Mouse (Mus musculus) kidney, postnatal 14 days (tissue): ENCODE data around the gene Pdlim5.
A peak's percentile ranks its signal among the peaks of the same experiment; 100 is the strongest.
"Not testable (repeated sequence)": the region's sequence is repeated elsewhere in the genome, so short reads cannot be mapped to it uniquely, and the experiment has no call there.

ENCODE experiments used
- DNase-seq: peaks from one replicate; pipeline ENCODE4 v3.0.0; 2022; ENCODE audit warnings: mixed read lengths

Gene Pdlim5

DNA sequence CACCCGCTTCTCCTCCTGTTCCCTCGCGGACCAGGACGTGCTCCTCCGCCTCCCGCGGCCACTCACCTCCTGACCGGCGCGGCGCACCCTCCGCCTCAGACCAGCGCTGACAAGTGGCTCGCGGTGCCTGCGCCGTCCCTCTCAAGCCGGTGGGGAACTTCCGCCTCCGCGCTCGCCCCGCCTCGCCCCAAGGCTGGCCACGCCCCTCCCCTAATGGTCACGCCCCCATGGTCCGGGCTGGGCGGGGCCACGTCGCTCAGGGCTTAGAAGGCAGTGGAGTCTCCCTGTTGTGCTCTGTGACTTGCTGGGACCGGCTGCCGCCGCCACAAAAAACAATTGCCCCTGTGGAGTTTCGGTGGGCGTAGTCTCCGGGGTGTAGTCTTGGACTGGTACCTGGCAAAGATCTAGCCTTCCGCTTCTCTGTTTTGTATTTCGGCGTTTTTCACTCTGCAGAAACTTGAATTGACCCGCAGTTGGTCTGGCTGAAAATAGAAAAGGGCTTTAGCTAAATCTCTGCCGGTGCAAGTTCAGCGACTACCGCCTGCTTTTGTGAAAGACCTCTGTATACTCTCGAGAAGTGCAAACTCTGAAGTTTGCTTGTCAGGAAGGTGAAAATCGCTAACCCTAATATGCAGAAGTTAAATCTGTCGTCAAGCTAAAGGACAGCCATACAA is at the start of gene Pdlim5:
Gene Pdlim5, minus strand, starts transcription at position 177 of the 674 bp plus-strand sequence.
- DNase-seq = peak; percentile 98

DNA sequence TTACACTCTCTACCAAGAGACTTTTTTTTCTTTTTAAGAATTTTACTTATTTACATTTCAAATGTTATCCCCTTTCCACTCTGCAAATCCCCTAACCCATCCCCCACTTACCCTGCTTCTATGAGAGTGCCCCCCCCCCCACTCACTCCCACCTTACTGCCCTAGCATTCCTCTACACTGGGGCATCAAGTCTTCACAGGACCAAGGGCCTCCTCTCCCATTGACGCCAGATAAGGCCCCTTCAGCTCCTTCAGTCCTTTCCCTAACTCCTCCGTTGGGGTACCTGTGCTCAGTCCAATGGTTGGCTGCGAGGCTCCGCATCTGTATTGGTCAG is 48.2 kb upstream of the Pdlim5 start:
- no peak for DNase-seq

GRCm38 (mm10) chr3:142443006-142443709 is 47.7 kb upstream of the Pdlim5 start:
- peak; percentile 94 for DNase-seq

GRCm38 (mm10) chr3:142442161-142442560 is 46.7 kb upstream of the Pdlim5 start:
- no peak for DNase-seq

GRCm38 (mm10) chr3:142441142-142441541 is 45.6 kb upstream of the Pdlim5 start:
- no peak for DNase-seq

DNA sequence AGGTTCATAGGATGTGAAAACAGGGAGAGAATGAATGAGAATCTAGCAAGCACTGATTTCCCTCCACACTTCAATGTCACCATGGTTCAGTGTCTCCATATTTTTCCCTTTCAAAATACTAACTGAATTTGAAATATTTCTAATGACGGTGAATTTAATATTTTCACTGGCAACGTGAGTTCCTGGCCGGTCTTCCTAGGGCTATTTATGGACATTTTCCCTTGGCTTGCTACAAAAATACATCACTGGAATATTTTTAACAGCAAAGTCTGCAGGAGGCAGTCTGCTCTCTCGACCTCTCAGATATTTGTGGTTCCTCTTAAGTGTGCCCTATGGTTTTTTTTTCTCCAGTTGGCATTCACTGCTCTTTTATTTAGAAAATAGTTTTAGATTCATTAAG is 44.7 kb upstream of the Pdlim5 start:
- peak; percentile 30 for DNase-seq

- DNase-seq = peak; percentile 67
Observed at GRCm38 (mm10) chr3:142439591-142440093, 44.1 kb upstream of the Pdlim5 start.

- not testable (repeated sequence) for DNase-seq
Observed at GRCm38 (mm10) chr3:142438630-142439029, 43.1 kb upstream of the Pdlim5 start.

DNA sequence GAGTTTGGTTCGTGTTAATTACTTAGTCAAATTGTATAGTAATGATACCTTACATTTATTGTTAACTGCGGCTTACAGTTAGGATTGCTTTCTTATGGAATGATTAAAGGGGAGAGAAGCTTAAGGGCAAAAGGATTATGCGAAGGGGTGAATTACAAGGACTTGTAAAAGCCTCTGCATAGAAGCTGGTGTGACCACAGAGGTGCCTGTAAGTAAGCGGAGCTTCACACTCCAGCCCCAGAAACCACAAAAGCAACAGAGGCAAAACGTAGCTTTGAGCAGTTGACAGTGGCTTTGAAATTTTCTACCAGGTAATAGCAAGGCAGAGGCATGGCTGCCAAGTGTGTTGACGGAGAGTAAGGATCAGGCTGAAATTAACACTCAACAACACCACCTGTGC is 41.3 kb upstream of the Pdlim5 start:
- no peak for DNase-seq

GRCm38 (mm10) chr3:142436212-142436611 is 40.7 kb upstream of the Pdlim5 start:
- no peak for DNase-seq

DNA sequence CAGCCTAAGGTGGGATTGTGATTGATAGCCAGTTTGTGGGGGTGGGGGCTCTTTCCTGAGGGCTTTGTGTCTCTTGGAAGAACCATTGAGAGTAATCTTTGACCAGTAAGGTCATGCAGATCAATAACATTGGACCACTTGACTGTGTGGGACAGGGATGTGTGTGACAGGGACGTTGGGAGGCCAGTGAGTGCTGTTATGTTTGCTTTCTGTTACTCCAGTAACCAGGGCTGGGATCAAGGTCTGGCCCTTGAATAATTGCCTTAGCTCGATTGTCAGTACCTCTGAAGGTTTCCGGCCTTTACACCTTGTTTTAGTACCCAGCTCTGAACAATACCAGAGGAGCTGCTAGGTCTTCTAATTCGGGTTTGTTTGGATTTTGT is 39.3 kb upstream of the Pdlim5 start:
- no peak for DNase-seq

GRCm38 (mm10) chr3:142434127-142434785 is 38.8 kb upstream of the Pdlim5 start:
- DNase-seq = no peak

DNA sequence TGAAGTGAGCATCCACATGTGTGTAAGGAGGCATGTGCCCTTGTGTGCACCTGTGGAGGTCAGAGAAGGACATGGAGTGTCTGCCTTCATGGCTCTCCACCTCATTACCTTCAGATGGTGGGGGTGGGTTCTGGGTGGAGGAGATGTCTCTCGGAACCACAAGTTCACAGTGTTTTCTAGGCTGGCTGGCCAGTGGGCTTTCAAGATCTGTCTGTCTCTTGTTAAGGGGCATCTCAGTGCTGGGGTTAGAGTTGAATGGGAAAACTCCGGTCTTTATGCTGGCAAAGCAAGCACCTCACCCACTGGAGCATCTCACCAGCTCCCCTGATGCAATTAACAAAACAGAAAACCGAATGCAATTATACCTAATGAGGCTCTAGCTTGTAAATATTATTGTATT is 36.0 kb upstream of the Pdlim5 start:
- no peak for DNase-seq

DNA sequence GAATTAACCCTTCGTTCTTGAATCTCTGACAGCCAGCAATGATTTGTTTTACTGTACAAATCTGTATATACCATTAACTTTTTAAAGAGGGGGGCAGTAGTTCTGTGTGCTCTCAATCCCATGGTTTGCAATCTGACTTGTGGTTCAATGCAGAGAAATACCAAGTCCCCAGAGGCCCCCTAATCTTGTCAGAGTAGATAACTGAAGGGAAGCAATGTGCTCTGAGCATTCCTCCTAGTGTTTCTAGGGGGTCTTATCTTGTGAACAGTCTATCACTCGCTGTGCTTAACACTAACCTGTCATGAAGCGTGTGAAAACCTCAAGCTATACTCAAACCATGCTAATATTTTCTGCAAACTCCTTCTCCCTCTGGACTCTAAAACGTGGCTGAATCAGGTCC is 34.6 kb upstream of the Pdlim5 start:
- DNase-seq = no peak

DNA sequence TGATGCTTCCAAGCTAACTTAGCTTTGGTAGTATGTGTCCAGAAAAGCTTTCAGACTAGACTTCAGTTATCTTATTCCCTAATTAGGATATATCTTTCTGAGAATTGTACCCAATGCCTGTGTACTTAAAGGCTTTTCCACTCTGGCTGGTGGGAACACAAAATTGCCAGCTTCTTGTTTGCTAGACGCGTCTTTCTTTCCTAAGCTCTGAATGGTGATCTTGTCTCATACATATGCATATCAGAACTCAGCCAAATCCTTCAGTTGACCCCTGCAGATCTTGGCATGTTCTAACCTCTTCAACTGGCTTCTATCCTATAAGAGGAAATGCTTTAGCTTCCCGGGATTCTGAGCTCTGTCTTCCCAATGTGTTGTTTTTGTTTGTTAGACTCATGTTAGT is 31.3 kb upstream of the Pdlim5 start:
- DNase-seq = no peak

GRCm38 (mm10) chr3:142424134-142424533 is 28.6 kb upstream of the Pdlim5 start:
- DNase-seq = peak; percentile 22

GRCm38 (mm10) chr3:142423501-142423917 is 28.0 kb upstream of the Pdlim5 start:
- DNase-seq = peak; percentile 51

GRCm38 (mm10) chr3:142422229-142422628 is 26.7 kb upstream of the Pdlim5 start:
- peak; percentile 21 for DNase-seq

DNA sequence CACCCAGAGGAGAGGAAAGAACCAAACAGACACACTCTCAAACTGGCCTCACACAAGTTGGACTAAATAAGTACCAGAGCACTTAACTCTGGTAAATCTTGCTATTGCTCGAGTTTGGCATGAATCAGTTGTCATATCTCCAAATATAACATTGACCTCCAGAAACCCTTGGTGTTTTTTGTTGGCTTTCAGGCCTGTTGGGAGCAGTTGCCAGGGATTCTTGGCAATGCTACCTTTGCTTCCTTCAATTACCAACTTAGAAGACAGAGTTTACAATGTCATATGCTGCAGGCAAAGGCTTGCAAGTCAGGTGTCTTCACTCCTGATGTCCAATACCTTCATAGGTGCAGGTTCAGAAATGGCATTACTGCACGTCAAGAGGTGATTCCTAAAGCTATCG is 26.0 kb upstream of the Pdlim5 start:
- DNase-seq = no peak

- no peak for DNase-seq
Observed at GRCm38 (mm10) chr3:142417996-142418395, 22.5 kb upstream of the Pdlim5 start.

DNA sequence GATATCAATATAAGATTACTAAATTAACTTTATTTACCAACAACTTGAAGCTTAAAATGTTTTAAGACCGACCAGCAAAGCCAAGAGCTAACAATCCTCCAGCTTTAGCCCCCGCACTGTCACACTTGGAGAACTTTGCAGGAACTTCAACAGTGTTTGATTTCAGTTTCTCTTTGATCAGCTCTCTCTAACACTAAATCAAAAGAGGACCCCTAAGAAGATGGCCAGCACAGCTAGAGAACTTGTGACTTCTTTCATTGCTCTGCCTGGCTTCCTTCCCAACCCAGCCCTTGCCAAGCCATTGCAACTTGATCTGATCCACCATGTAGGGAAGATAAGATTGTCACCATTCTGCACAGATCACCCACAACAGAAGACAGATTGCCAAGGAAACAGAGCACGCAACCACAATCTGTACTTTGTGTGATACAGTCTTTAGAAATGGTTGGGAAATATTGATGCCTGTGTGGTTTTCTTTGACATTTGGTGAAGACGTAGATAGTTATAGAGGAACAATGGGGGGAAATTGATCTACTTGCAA is 17.9 kb upstream of the Pdlim5 start:
- no peak for DNase-seq

DNA sequence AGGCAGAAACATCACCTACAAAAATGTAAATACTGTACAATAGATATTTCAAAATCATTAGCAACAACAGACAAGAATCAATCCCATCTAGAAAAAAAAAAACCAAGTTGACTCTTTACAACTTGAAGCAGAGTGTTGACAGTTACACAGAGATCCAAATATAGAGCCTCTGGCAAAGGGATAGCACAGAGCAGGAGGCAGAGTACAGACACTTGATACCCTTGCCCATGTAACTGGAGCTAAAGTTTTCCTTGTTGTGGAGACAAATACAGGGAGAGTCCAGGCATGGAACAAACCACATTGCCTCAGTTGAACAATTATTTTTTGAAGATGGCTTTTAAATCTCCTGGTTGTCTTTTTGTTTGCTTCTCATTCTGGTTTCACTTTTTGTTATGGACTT is 15.4 kb upstream of the Pdlim5 start:
- DNase-seq = no peak

GRCm38 (mm10) chr3:142394796-142395508 is 544 bp downstream of the Pdlim5 start:
- peak; percentile 85 for DNase-seq
